Mouse (Mus musculus): ENCODE results near the gene Acsl6. TPM values are rescaled to one million over a fixed set of nuclear protein-coding genes. Genes with fewer than 3 reads are reported as not detected.

Gene Acsl6
- polyA plus RNA-seq (2017; shearing (Covaris generic)): not detected

DNA sequence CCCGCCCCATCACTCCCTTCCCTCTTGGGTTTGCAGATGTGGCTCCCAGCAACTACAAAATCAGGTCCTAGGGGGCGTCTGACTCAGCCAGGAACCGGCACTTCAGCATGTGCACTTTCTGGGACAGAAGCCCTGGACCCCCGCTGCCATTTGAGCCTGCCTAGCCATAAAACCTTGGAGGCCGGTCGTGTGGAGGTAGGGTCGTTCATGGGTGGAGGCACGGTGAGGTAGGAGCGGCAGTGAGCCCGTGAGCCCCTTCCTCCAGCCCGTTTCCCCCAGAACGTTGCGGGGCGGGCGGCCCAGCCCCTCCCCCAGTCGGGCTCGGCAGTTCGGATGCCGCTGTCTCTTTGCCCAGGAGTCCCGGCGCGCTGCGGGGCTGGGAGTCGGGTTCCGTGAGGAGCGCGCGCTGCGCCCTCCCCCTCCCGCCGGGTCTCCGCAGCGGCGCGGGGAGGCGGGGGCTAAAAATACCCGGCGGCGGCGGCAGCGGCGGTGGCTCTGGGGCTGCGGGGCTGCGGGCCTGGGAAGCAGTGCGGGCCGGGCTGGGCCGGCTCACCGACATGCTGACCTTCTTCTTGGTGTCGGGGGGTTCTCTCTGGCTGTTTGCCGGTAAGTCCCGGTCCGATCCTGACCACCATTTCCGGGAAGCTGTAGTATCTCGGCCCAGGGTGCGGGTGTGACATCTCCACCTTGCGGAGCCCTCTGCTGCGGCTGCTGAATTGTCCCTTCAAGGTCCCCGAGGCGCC lies at the start of gene Acsl6:
TSS of gene Acsl6 (plus strand) at position 71 of the 743 bp plus-strand sequence.

DNA sequence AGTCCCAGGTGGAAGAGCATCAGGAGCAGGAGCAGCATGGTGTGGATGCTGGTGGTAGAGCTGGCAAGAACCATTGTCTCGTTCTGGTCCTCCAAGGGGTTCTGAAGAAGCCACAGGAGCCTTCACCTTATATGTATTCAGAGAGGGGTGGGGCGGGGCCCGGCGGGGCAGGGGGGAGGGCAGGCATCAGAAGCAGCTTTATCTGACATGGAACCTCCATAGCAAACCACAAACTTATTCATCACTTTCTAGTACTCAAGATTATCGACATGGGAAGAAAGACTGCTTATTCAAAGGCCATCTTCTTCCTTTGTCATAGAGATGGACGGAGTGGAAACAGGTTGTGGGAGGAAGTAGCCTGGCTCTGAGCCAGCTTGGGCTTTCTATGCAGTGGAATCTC lies 36.4 kb upstream of the Acsl6 start, which contains the start of gene Il3:
TSS of gene Il3 (minus strand) at position 101 of the 400 bp plus-strand sequence.

Other genes starting within 250 kb of the Acsl6 start
- gene Pdlim4, start 234.8 kb upstream of the Acsl6 start, polyA plus RNA-seq (2017; shearing (Covaris generic)): 4.2 TPM
- gene P4ha2, start 203.7 kb upstream of the Acsl6 start, polyA plus RNA-seq (2017; shearing (Covaris generic)): 0.16 TPM
- gene Csf2, start 54.1 kb upstream of the Acsl6 start, polyA plus RNA-seq (2017; shearing (Covaris generic)): not detected
- gene Il3, start 36.5 kb upstream of the Acsl6 start, polyA plus RNA-seq (2017; shearing (Covaris generic)): not detected
- gene Meikin, start 66.9 kb downstream of the Acsl6 start, polyA plus RNA-seq (2017; shearing (Covaris generic)): not detected
- gene Fnip1, start 134.4 kb downstream of the Acsl6 start, polyA plus RNA-seq (2017; shearing (Covaris generic)): 11.6 TPM
- gene Rapgef6, start 219.0 kb downstream of the Acsl6 start, polyA plus RNA-seq (2017; shearing (Covaris generic)): 258 TPM